Mouse (Mus musculus): ENCODE measurements around the gene Fcgr3. TPM values are rescaled to one million over a fixed set of nuclear protein-coding genes. Genes with fewer than 3 reads are reported as not detected.
"Not testable (repeated sequence)": the region's sequence is repeated elsewhere in the genome, so short reads cannot be mapped to it uniquely, and the experiment has no call there.

Fcgr3 gene
- 8.1 and 10.0 TPM in 2 replicates for polyA plus RNA-seq (2015; fragmentation: Nextera tagmentation; extraction: Ambion mirVana)

DNA sequence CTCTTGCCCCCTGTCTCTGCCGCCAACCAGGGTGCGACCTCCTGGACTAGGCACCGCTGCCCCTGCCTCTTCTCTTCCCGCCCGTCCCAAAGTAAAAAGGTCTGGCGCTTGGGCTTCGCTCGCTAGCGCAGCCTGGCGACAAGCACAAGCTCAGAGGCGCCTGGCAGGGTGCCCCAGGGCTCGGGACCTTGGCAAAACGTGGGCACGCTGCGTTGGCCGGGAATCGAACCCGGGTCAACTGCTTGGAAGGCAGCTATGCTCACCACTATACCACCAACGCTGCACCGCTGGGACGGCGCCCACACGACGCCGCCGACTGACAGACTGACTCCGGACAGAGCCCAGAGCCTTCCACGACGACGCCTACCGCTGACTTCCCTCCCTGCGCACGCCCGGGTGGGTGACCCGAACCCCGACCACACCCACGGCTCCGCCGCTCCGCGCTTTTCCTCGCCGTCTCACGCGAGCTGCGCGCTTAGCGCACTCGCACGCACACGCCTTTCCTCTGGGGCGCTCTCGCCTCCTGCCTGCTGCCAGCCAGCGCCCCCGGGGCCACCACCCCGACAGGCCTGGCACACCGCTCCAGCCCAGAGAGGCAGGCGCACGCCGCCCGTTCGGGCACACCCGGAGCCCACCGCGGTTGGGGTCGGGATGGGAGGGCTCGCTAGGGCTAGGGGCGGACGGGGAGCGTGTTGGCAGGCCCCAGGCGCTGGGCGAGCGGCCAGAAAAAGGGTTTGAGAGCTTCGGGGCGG is at the start of gene Fcgr3:
Gene Fcgr3, minus strand, starts transcription at position 445 of the 752 bp plus-strand sequence.
- not testable (repeated sequence) for H3K27ac ChIP-seq; H3K9me3 ChIP-seq; H3K36me3 ChIP-seq; H3K9ac ChIP-seq; H3K4me1 ChIP-seq (replicated peaks)
- Histone ChIP-seq H3K4me3 (peak within 1 kb of the TSS; percentile 33), H3K4me2 (peak within 1 kb of the TSS; percentile 45), H3K27me3 (peaks cover 55% of the 10 kb centered on the region)
- 2% methylated on average over 43 of the region's 75 CpGs for WGBS
- peak; percentile 52 for ATAC-seq (ENCODE audit: low FRiP score)

DNA sequence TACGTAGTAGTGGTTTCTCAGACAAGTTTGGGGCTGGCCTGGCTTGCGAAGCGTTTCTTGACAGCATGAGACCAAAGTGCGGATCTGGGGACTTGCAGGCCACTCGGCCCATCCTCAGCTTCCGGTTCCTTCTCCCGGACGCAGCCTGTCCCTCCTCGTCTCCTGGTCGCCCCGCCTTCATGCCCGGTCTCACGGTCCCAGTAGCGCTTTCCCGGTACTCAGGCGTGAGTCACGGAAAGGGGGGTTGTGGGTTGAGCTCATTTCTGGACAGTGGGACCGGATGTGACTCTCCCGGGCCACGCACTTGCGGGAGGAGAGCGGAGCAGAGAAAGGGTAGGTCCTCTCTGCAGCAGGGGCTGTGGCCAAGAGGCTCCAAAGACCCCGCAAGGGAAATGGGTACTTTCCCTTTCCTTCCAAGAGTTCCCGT is 49.2 kb upstream of the Fcgr3 start, which contains the start of gene Cfap126:
Gene Cfap126, plus strand, starts transcription at position 46 of the 427 bp plus-strand sequence.
- Histone ChIP-seq H3K27ac (peak within 1 kb of the TSS; percentile 46; the same call in 1 of the 2 replicates), H3K4me1 (replicated peaks) (peaks cover 29% of the 10 kb centered on the region), H3K4me2 (peak within 1 kb of the TSS; percentile 75), H3K4me3 (peak within 1 kb of the TSS; percentile 47), H3K9ac (peak within 1 kb of the TSS; percentile 71), H3K36me3 (no peaks in the 10 kb centered on the region), H3K9me3 (no peaks in the 10 kb centered on the region), H3K27me3 (no peaks in the 10 kb centered on the region)
- WGBS, result 1% methylated on average over 24 of the region's 24 CpGs
- ATAC-seq (ENCODE audit: low FRiP score), result 0 out of 2 replicates have a peak, but pooled peaks have one; percentile 10

DNA sequence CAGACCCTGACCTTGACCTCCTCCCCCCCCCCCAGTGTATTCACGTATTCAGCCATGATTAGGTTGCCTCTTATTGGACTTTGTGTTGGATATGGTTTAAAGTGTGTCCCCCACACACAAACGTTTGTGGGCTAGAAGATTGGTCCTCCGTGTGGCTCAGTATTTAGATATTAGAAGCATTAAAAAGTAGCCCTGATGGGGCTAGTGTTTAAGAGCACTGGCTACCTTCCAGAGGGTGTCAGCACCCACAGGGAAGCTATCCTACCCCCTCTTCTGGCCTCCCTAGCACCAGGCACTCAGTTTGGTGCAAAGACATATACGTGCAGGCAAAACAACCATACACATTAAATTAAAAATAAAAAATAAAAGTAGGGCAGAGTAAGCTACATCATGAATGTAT is 48.3 kb upstream of the Fcgr3 start:
- Histone ChIP-seq H3K4me3 (no peak overlapping the region), H3K27me3 (no peaks in the 10 kb centered on the region), H3K27ac (no peak overlapping the region), H3K9ac (no peak overlapping the region), H3K36me3 (no peaks in the 10 kb centered on the region), H3K4me1 (replicated peaks) (peaks cover 29% of the 10 kb centered on the region), H3K4me2 (no peak overlapping the region), H3K9me3 (no peaks in the 10 kb centered on the region)
- no peak for ATAC-seq (ENCODE audit: low FRiP score)
- 79% methylated on average over 4 of the region's 4 CpGs for WGBS

DNA sequence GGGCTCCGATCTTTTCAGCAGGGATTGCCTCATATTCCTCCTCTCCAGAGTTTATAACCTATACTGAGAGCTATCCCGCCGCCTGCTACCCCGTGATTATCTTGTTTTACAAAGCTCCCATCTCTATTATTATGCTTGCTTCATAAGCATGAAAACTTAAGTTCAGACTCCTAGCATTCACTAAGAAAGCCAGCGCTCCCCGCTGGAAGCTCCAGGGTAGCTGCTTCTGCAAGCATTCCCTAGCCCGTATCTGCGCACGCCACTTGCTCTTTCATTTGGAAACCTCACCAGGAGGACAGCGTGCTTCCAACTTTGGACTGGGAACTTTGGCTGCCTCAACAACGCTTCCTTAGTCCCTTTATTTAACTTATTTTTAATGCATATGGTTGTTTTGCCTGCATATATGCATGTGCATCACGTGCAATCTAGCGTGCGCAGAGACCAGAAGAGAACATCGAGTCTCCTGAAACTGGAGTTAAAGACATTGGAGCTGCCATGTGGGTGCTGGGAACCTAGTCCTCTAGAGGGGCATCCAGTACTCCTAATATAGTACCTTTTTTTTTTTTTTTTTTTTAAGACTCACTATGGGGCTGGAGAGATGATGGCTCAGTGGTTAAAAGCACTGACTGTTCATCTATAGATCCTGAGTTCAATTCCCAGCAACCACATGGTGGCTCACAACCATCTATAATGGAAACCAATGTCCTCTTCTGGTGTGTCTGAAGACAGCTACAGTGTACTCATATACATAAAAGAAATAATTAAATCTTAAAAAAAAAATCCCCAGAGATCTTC is 47.2 kb upstream of the Fcgr3 start:
- H3K4me2 ChIP-seq, result peak overlapping the region; percentile 76
- 2% methylated on average over 15 of the region's 15 CpGs for WGBS
- H3K4me3 ChIP-seq, result peak overlapping the region; percentile 51
- peaks cover 29% of the 10 kb centered on the region for H3K4me1 ChIP-seq (replicated peaks)
- no peaks in the 10 kb centered on the region for H3K9me3 ChIP-seq
- H3K27me3 ChIP-seq, result no peaks in the 10 kb centered on the region
- H3K9ac ChIP-seq, result peak overlapping the region; percentile 56
- H3K36me3 ChIP-seq, result no peaks in the 10 kb centered on the region
- H3K27ac ChIP-seq, result peak overlapping the region; percentile 62
- no peak for ATAC-seq (ENCODE audit: low FRiP score)

DNA sequence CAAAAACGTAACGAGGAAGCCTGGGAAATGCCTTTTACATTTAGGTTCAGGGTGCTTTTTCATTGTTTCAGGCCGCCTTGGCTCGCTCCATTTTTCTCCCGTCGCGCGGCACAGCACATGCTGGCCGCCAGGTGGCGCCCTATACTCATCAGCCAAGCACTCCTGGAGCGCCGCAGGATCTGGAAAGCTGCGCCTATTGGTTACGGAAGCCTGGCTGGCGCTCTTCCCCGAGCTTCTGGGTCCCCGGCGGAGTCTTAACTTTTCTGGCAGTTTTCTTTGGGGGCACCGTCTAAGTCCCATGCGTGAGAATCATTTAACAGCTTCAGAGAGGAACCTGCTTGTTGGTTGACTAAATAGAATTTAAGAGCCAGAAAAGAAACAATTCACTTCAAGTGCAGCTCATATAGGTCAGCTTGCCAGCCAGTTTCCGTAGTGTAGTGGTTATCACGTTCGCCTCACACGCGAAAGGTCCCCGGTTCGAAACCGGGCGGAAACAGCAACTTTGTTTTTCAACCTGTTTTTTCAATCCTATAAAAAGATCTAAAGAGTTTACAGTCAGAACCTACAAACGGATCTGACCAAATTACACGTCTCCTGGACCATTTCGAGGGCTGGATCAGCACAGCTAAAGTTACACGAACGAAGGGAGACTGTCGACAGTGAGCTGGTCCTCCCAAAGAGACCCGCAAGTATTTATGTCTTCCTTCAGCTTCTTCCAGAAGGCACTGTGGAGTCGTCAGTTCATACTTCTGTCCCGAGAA is 46.5 kb upstream of the Fcgr3 start:
- H3K9ac ChIP-seq, result peak overlapping the region; percentile 68
- H3K27ac ChIP-seq, result peak overlapping the region; percentile 83
- H3K4me3 ChIP-seq, result peak overlapping the region; percentile 51
- peak; percentile 92 for ATAC-seq (ENCODE audit: low FRiP score)
- no peaks in the 10 kb centered on the region for H3K9me3 ChIP-seq
- no peaks in the 10 kb centered on the region for H3K36me3 ChIP-seq
- H3K27me3 ChIP-seq, result no peaks in the 10 kb centered on the region
- H3K4me2 ChIP-seq, result peak overlapping the region; percentile 76
- under 1% methylated on average over 38 of the region's 38 CpGs for WGBS
- H3K4me1 ChIP-seq (replicated peaks), result peaks cover 29% of the 10 kb centered on the region

DNA sequence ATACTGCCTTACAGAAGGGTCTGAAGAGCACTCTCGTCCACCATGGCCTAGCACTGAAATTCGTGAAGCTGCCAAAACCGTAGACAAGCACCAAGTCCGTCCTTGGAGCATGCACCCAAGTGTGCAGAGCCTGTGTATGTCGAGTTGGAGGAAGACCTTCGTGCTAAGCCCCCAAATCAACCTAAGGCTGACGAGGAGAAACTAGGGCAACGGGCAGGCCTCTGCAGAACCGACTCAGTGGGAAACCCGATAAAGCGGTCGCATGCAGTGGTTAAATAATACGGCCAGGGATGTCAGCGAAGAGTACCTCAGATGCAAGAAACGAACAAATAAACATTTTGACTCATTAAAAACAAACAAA is 45.9 kb upstream of the Fcgr3 start:
- peaks cover 29% of the 10 kb centered on the region for H3K4me1 ChIP-seq (replicated peaks)
- H3K9ac ChIP-seq, result peak overlapping the region; percentile 68
- no peaks in the 10 kb centered on the region for H3K9me3 ChIP-seq
- peak overlapping the region; percentile 51 for H3K4me3 ChIP-seq
- ATAC-seq (ENCODE audit: low FRiP score), result peak; percentile 52
- peak overlapping the region; percentile 76 for H3K4me2 ChIP-seq
- peak overlapping the region; percentile 83 for H3K27ac ChIP-seq
- no peaks in the 10 kb centered on the region for H3K36me3 ChIP-seq
- 11% methylated on average over 15 of the region's 15 CpGs for WGBS
- no peaks in the 10 kb centered on the region for H3K27me3 ChIP-seq

DNA sequence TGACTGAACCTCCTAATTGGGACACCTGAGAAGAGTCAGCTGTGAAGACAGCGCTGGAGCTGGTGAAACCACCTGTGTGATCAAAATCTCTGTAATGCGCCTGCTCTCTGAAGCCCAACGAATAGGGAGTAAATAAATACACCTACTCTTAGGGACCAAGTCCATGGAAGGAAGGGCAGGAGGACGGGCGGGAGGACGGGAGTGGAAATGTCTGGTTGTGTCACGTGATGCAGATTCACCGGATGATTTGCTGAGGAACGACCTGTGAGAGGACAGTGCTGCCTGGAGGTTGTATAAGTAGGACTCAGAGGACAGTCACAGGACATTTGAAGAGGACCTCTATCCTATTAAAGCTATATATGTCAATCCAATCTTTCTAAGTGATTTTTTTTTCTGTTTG is 44.9 kb upstream of the Fcgr3 start:
- Histone ChIP-seq H3K27me3 (no peaks in the 10 kb centered on the region), H3K9me3 (no peaks in the 10 kb centered on the region), H3K4me1 (replicated peaks) (peaks cover 29% of the 10 kb centered on the region), H3K4me3 (no peak overlapping the region), H3K36me3 (no peaks in the 10 kb centered on the region), H3K9ac (no peak overlapping the region; the same call in 1 of the 2 replicates), H3K4me2 (no peak overlapping the region), H3K27ac (no peak overlapping the region)
- ATAC-seq (ENCODE audit: low FRiP score), result no peak
- 42% methylated on average over 9 of the region's 9 CpGs for WGBS

DNA sequence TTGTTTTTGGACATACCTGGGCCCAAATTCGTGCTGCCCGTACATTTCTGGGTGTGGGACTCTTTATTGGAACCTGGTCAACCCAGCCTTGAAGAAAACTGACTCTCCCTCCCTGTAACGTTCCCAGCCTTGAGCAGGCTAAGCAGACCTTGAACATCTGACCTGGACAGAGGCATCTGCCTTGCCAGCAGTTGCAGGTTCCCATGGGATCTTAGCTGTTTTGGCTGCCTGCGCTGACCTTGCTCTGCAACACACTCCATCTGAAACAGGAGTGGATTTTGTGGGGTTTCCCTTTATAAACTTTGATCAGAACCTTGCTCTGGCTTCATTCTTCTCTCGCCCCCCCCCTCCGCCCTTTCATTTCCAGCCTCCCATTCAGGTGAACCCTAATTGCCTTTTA is 40.5 kb upstream of the Fcgr3 start:
- WGBS, result 77% methylated on average over 6 of the region's 6 CpGs
- no peaks in the 10 kb centered on the region for H3K9me3 ChIP-seq
- no peaks in the 10 kb centered on the region for H3K27me3 ChIP-seq
- H3K4me2 ChIP-seq, result no peak overlapping the region
- no peak overlapping the region for H3K9ac ChIP-seq
- peaks cover 17% of the 10 kb centered on the region for H3K4me1 ChIP-seq (replicated peaks)
- no peak for ATAC-seq (ENCODE audit: low FRiP score)
- H3K36me3 ChIP-seq, result no peaks in the 10 kb centered on the region
- H3K4me3 ChIP-seq, result no peak overlapping the region
- no peak overlapping the region for H3K27ac ChIP-seq

DNA sequence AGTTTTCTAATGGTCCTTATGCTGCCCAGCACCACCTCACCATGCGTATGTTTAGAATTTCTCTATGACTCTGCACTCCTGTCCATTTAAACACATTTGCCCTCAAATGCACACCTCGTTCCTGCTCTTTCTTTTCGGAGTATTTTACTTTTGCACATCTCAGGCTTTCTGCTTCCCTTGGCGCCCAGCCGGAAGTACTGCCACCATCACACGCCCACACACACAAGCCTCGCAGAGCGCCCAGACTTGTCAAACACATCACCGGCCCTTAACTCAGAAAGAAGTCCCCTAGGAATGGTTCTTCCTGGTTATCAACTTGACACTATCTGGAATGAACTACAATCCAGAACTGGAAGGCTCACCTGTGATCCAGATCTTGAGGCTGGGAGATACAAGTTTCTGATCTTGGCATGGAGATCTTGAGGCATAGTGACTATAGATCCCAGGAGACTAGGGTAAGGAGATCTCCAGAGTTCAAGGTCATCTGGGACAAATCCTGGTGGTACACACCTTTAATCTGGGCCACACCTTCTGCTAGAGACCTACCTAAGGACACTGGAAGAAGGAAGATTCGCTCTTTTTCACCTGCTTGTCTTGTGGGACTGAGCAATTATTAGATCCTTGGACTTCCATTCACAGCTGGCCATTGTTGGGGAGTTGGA is 38.6 kb upstream of the Fcgr3 start:
- Histone ChIP-seq H3K27ac (no peak overlapping the region; the same call in 1 of the 2 replicates), H3K4me3 (peak overlapping the region; percentile 62), H3K4me2 (peak overlapping the region; percentile 54), H3K27me3 (no peaks in the 10 kb centered on the region), H3K36me3 (no peaks in the 10 kb centered on the region), H3K9me3 (no peaks in the 10 kb centered on the region), H3K4me1 (replicated peaks) (peaks cover 10% of the 10 kb centered on the region), H3K9ac (peak overlapping the region; percentile 35; the same call in 1 of the 2 replicates)
- ATAC-seq (ENCODE audit: low FRiP score), result no peak
- WGBS, result 12% methylated on average over 10 of the region's 10 CpGs

DNA sequence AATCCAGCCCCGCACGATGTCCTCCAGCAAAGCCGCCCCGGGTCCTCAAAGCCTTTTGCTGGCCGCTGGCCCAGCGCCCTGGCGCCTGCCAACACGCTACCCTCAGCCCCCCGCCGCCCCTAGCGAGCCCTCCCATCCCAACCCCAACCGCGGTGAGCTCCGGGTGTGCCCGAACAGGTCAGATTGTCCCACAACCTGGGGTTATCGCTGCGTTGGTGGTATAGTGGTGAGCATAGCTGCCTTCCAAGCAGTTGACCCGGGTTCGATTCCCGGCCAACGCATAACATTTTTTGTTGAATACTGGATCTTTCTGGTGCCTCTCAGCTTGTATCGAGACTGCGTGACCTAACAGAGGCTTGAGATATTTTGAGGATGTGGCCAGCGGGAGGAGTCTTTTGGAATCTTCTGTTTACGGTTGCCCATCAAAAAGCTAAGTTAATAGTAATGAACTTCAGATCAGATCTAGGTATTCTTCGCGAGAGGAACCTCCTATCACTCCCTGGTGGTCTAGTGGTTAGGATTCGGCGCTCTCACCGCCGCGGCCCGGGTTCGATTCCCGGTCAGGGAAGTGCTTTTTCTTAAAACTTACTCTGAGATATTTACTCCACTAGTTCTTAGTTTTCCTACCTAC is 37.9 kb upstream of the Fcgr3 start:
- H3K36me3 ChIP-seq, result no peaks in the 10 kb centered on the region

More for the DNA sequence above, 37.9 kb upstream of the Fcgr3 start:
- peak overlapping the region; percentile 54 for H3K4me2 ChIP-seq
- WGBS, result under 1% methylated on average over 35 of the region's 35 CpGs
- H3K4me3 ChIP-seq, result peak overlapping the region; percentile 62
- H3K27me3 ChIP-seq, result no peaks in the 10 kb centered on the region
- H3K27ac ChIP-seq, result peak overlapping the region; percentile 90
- no peaks in the 10 kb centered on the region for H3K9me3 ChIP-seq
- peak overlapping the region; percentile 73 for H3K9ac ChIP-seq
- peaks cover 10% of the 10 kb centered on the region for H3K4me1 ChIP-seq (replicated peaks)
- peak; percentile 94 for ATAC-seq (ENCODE audit: low FRiP score)
